Mouse (Mus musculus) cerebellum, adult 2 months (tissue): ENCODE measurements at regions not wholly inside any gene's neighbourhood (a gene's known extent, or its start where the extent isn't known, plus 50 kb on each side); places are given as distances from the start of the nearest gene placed in this dataset.

Experiments
- CTCF ChIP-seq: fragments of 200-500 bp; IDR thresholded peaks from 2 replicates; pipeline ENCODE4 v1.5.1; 2011; ENCODE audit warnings: low read depth, mild to moderate bottlenecking, control low read depth, low read length, moderate library complexity, borderline replicate concordance; ENCODE audit not compliant: insufficient read depth
- POLR2A ChIP-seq: fragments of 200-500 bp; IDR thresholded peaks from 2 replicates; pipeline ENCODE4 v1.6.1; 2011; ENCODE audit warnings: low read length, control low read depth, borderline replicate concordance; ENCODE audit not compliant: insufficient read depth

GRCm38 (mm10) chr7:51754208-51754888 is 107.5 kb upstream of the Gas2 start:
- no peak for TF ChIP-seq POLR2A
- no peak for TF ChIP-seq CTCF
